Comparison of ENCODE assay signal across 20 mouse cellular contexts in genomic region chr6:7083661-7084060, GRCm38 (mm10).
DNase-seq lines count a peak whose midpoint lies in the region; ATAC-seq and TF ChIP-seq lines count a peak whose summit lies in the region.
"Had no signal": no experiment of that assay in that cellular context is flagged by ENCODE, and none has a peak within 500 bp of the region (broad histone marks: within the 10 kb centered on the region; RNA-seq: fewer than 3 reads in every experiment).

No protein-coding gene starts in this region.

- no peak overlapping the region for H3K27ac ChIP-seq in midbrain, embryonic 11.5 days (ENCODE audit: low read depth, low read length)
- H3K27ac ChIP-seq in midbrain, embryonic 13.5 days = no peak overlapping the region
- H3K27ac ChIP-seq: embryonic facial prominence, embryonic 12.5 days; forebrain, embryonic 12.5 days; heart, adult 2 months; heart, embryonic 15.5 days; hindbrain, embryonic 13.5 days had no signal

- no peaks in the 10 kb centered on the region for H3K4me1 ChIP-seq in midbrain, embryonic 11.5 days (ENCODE audit: control insufficient read depth, insufficient read depth, low read length)
- 0 out of 2 replicates have a peak, but pooled peaks cover 7% of the 10 kb centered on the region for H3K4me1 ChIP-seq in midbrain, embryonic 13.5 days (replicated peaks)
- no peaks in the 10 kb centered on the region for H3K4me1 ChIP-seq in lung, adult 2 months (ENCODE audit: control insufficient read depth, insufficient read depth, low read length)
- H3K4me1 ChIP-seq: embryonic facial prominence, embryonic 12.5 days; heart, embryonic 15.5 days had no signal

- H3K9me3 ChIP-seq in midbrain, embryonic 11.5 days (ENCODE audit: control insufficient read depth, low read length) = no peaks in the 10 kb centered on the region
- no peaks in the 10 kb centered on the region for H3K9me3 ChIP-seq in midbrain, embryonic 13.5 days
- H3K9me3 ChIP-seq: embryonic facial prominence, embryonic 12.5 days; forebrain, embryonic 12.5 days; heart, embryonic 15.5 days; hindbrain, embryonic 13.5 days had no signal

- H3K36me3 ChIP-seq in midbrain, embryonic 11.5 days (ENCODE audit: control insufficient read depth, insufficient read depth, low read length) = no peaks in the 10 kb centered on the region
- no peaks in the 10 kb centered on the region for H3K36me3 ChIP-seq in midbrain, embryonic 13.5 days
- H3K36me3 ChIP-seq: embryonic facial prominence, embryonic 12.5 days; forebrain, embryonic 12.5 days; heart, embryonic 15.5 days; hindbrain, embryonic 13.5 days had no signal

- H3K4me2 ChIP-seq in midbrain, embryonic 11.5 days = no peak overlapping the region
- H3K4me2 ChIP-seq in midbrain, embryonic 13.5 days (replicated peaks) = no peak overlapping the region
- H3K4me2 ChIP-seq: embryonic facial prominence, embryonic 12.5 days; forebrain, embryonic 12.5 days; heart, embryonic 11.5 days; heart, embryonic 15.5 days; hindbrain, embryonic 13.5 days had no signal

- no peaks in the 10 kb centered on the region for H3K27me3 ChIP-seq in midbrain, embryonic 11.5 days (ENCODE audit: control insufficient read depth, insufficient read depth, low read length)
- no peaks in the 10 kb centered on the region for H3K27me3 ChIP-seq in midbrain, embryonic 13.5 days
- H3K27me3 ChIP-seq: embryonic facial prominence, embryonic 12.5 days; forebrain, embryonic 12.5 days; heart, embryonic 15.5 days; hindbrain, embryonic 13.5 days had no signal

- WGBS in midbrain, embryonic 11.5 days = 94% methylated on average over 4 of the region's 4 CpGs
- WGBS in midbrain, embryonic 13.5 days = 93% methylated on average over 4 of the region's 4 CpGs
- 94% methylated on average over 4 of the region's 4 CpGs for WGBS in lung, adult 2 months

- no peak overlapping the region for H3K9ac ChIP-seq in midbrain, embryonic 11.5 days (ENCODE audit: low read length)
- no peak overlapping the region for H3K9ac ChIP-seq in midbrain, embryonic 13.5 days (replicated peaks)
- H3K9ac ChIP-seq: embryonic facial prominence, embryonic 12.5 days; forebrain, embryonic 12.5 days; heart, embryonic 15.5 days; hindbrain, embryonic 13.5 days had no signal

- TF ChIP-seq CTCF in lung, adult 2 months (IDR thresholded peaks at IDR 0.05; ENCODE audit: insufficient read depth, low read length) = no peak

- DNase-seq in left cerebral cortex, adult 11 months (ENCODE audit: low spot score) = peak; percentile 28
- no peak for DNase-seq in left cerebral cortex, postnatal 10 days (ENCODE audit: extremely low spot score in 1 of 2, low spot score in 2 of 2)
- peak; percentile 84 for DNase-seq in midbrain, embryonic 11.5 days (ENCODE audit: low spot score, missing footprints)
- DNase-seq in frontal cortex, adult 2 months (ENCODE audit: extremely low spot score in 1 of 2, low spot score in 1 of 2) = peak; percentile 11 to 13
- DNase-seq in right cerebral cortex, postnatal 25 days = peak; percentile 6
- DNase-seq in lung, adult 2 months = no peak
- DNase-seq in urinary bladder, postnatal 4 days (ENCODE audit: low spot score in 2 of 2) = no peak
- DNase-seq: adrenal gland, postnatal 10 days; cerebellum, adult 11-12 months; cerebellum, adult 9-10 months; cerebellum, postnatal 25 days; gastrocnemius, postnatal 10 days; heart, adult 2 months; heart, postnatal 14 days had no signal

- no peak overlapping the region for H3K4me3 ChIP-seq in midbrain, embryonic 11.5 days (ENCODE audit: low read depth, low read length)
- H3K4me3 ChIP-seq in midbrain, embryonic 13.5 days (replicated peaks) = no peak overlapping the region
- no peak overlapping the region for H3K4me3 ChIP-seq in lung, adult 2 months (replicated peaks; ENCODE audit: extremely low read depth, low read depth, low read length)
- H3K4me3 ChIP-seq: embryonic facial prominence, embryonic 12.5 days; forebrain, embryonic 12.5 days; heart, adult 2 months; heart, embryonic 15.5 days; hindbrain, embryonic 13.5 days had no signal

- intact Hi-C loops in left cerebral cortex, postnatal 10 days (cut with DNase I) = no loop called here

- ATAC-seq in midbrain, embryonic 11.5 days (ENCODE audit: low FRiP score) = no peak
- ATAC-seq in midbrain, embryonic 13.5 days = no peak

- no peak for TF ChIP-seq POLR2A in lung, adult 2 months (IDR thresholded peaks at IDR 0.05; ENCODE audit: borderline replicate concordance, extremely low read depth, low read depth, low read length)

Comparison
In these comparisons a context has a peak if more than half of its experiments do, and no peak if none do; other contexts are left out.
1. DNase-seq: peak in left cerebral cortex, adult 11 months (single experiment), midbrain, embryonic 11.5 days (single experiment), frontal cortex, adult 2 months (2 of 2) and right cerebral cortex, postnatal 25 days (single experiment); none in left cerebral cortex, postnatal 10 days (0 of 2), lung, adult 2 months (single experiment) and urinary bladder, postnatal 4 days (0 of 2).